Mouse (Mus musculus) hematopoietic stem cell, adult 5-6 weeks (primary cell): ENCODE data around the gene Atp5l. TPM values are rescaled to one million over a fixed set of nuclear protein-coding genes. Genes with fewer than 3 reads are reported as not detected.

Experiments used
- ATAC-seq, 2 experiments: fragments of 125-278 bp in 1 of 2; replicated peaks in 1 of 2; 2 replicates each; pipeline ENCODE4 v1.8.0; 2016 to 2017; ENCODE audit warnings: inconsistent platforms in 2 of 2, mild to moderate bottlenecking in 2 of 2, moderate number of reproducible peaks in 2 of 2, low read depth in 1 of 2, moderate TSS enrichment in 1 of 2; ENCODE audit not compliant: low FRiP score in 2 of 2, poor library complexity in 2 of 2, severe bottlenecking in 2 of 2, insufficient read depth in 1 of 2, low TSS enrichment in 1 of 2
- total RNA-seq: library from RNA; stranded (forward); fragments of 172-1452, 232-1000 nt; gene quantifications from 2 replicates; pipeline ENCODE4 v1.2.3, GENCODE M21; 2017

The Atp5l gene
- total RNA-seq, 1 experiment from 2014 or later: 114 TPM

- ATAC-seq: no peak
Observed at GRCm38 (mm10) chr9:44875476-44875875, 45.1 kb downstream of the Atp5l start.

- no peak for ATAC-seq
Observed at GRCm38 (mm10) chr9:44874198-44874597, 46.3 kb downstream of the Atp5l start.

GRCm38 (mm10) chr9:44873665-44874064 is 46.9 kb downstream of the Atp5l start:
- ATAC-seq: no peak

GRCm38 (mm10) chr9:44868336-44869094 is 52.0 kb downstream of the Atp5l start:
- no peak for ATAC-seq

- no peak; a peak in 1 of 4 replicates for ATAC-seq
Observed at GRCm38 (mm10) chr9:44867664-44868063, 52.9 kb downstream of the Atp5l start.

- no peak for ATAC-seq
Observed at GRCm38 (mm10) chr9:44866501-44867240, 53.9 kb downstream of the Atp5l start.

Other genes starting within 250 kb of the Atp5l start
- gene Treh, start 247.5 kb downstream of the Atp5l start, total RNA-seq: not detected in 2 replicates
- 11.1 and 18.7 TPM in 2 replicates for gene Phldb1, start 185.5 kb downstream of the Atp5l start, total RNA-seq
- 132 and 175 TPM in 2 replicates for gene Arcn1, start 152.9 kb downstream of the Atp5l start, total RNA-seq
- gene Ift46, start 152.8 kb downstream of the Atp5l start, total RNA-seq: 40.8 and 56.6 TPM in 2 replicates
- gene Tmem25, start 121.4 kb downstream of the Atp5l start, total RNA-seq: 0.19 and 0.50 TPM in 2 replicates
- 4.9 TPM in 1 of 2 replicates, not detected in the other for gene Ttc36, start 117.7 kb downstream of the Atp5l start, total RNA-seq
- 22.9 and 27.1 TPM in 2 replicates for gene Kmt2a, start 39.4 kb downstream of the Atp5l start, total RNA-seq
- gene Ube4a, start 44.9 kb upstream of the Atp5l start, total RNA-seq: 29.6 and 39.3 TPM in 2 replicates
- 7.8 and 9.3 TPM in 2 replicates for gene Cd3g, start 59.7 kb upstream of the Atp5l start, total RNA-seq
- 0.19 TPM in 1 of 2 replicates, not detected in the other for gene Cd3d, start 61.0 kb upstream of the Atp5l start, total RNA-seq
- gene Cd3e, start 88.9 kb upstream of the Atp5l start, total RNA-seq: 0.20 TPM in 1 of 2 replicates, not detected in the other
- gene Mpzl2, start 119.1 kb upstream of the Atp5l start, total RNA-seq: 0.31 and 3.3 TPM in 2 replicates
- 0.19 and 0.99 TPM in 2 replicates for gene Mpzl3, start 134.4 kb upstream of the Atp5l start, total RNA-seq
- 1.7 and 3.3 TPM in 2 replicates for gene Jaml, start 158.4 kb upstream of the Atp5l start, total RNA-seq
- gene Scn2b, start 197.0 kb upstream of the Atp5l start, total RNA-seq: 0.44 TPM in 1 of 2 replicates, not detected in the other
- gene Scn4b, start 217.7 kb upstream of the Atp5l start, total RNA-seq: 0.25 TPM in 1 of 2 replicates, not detected in the other